Mouse (Mus musculus) T-cell, adult 2 months (primary cell): ENCODE data around the gene Prr11.
A peak's percentile ranks its signal among the peaks of the same experiment; 100 is the strongest.
"Not testable (repeated sequence)": the region's sequence is repeated elsewhere in the genome, so short reads cannot be mapped to it uniquely, and the experiment has no call there.

Experiments
- DNase-seq: peaks from one replicate; pipeline ENCODE4 v3.0.0; 2022; ENCODE audit warnings: low spot score

The Prr11 gene

GRCm38 (mm10) chr11:87108409-87108754, at the start of gene Prr11:
TSS of gene Prr11 (minus strand) at chr11:87108708.
- DNase-seq = no peak

- DNase-seq = no peak
These were observed 49.5 kb upstream of the Prr11 start for GRCm38 (mm10) chr11:87158012-87158411.

- DNase-seq = no peak
These were observed 27.7 kb upstream of the Prr11 start for GRCm38 (mm10) chr11:87136233-87136632.

GRCm38 (mm10) chr11:87126824-87127816, 18.6 kb upstream of the Prr11 start, which contains the start of gene Trim37:
TSS of gene Trim37 (plus strand) at chr11:87127077.
- DNase-seq = peak; percentile 78

- DNase-seq = no peak
These were observed 17.8 kb upstream of the Prr11 start for GRCm38 (mm10) chr11:87126281-87126823.

GRCm38 (mm10) chr11:87125562-87125961, 17.1 kb upstream of the Prr11 start:
- no peak for DNase-seq

- no peak for DNase-seq
These were observed 13.4 kb upstream of the Prr11 start for GRCm38 (mm10) chr11:87121864-87122263.

GRCm38 (mm10) chr11:87110172-87110909, 1.8 kb upstream of the Prr11 start:
- DNase-seq = no peak

GRCm38 (mm10) chr11:87109519-87110171, 1.1 kb upstream of the Prr11 start:
- DNase-seq = no peak

- DNase-seq = peak; percentile 99
These were observed 429 bp upstream of the Prr11 start, which contains the start of gene Ska2 for GRCm38 (mm10) chr11:87108755-87109518. TSS of gene Ska2 (plus strand) at chr11:87109234.

GRCm38 (mm10) chr11:87087142-87087541, 21.4 kb downstream of the Prr11 start:
- no peak for DNase-seq

GRCm38 (mm10) chr11:87086290-87086984, 22.1 kb downstream of the Prr11 start, which contains the start of gene Smg8:
TSS of gene Smg8 (minus strand) at chr11:87086774.
- peak; percentile 82 for DNase-seq

GRCm38 (mm10) chr11:87085461-87085860, 23.0 kb downstream of the Prr11 start:
- no peak for DNase-seq

- no peak for DNase-seq
These were observed 24.8 kb downstream of the Prr11 start for GRCm38 (mm10) chr11:87083712-87084111.

- peak; percentile 83 for DNase-seq
These were observed 34.6 kb downstream of the Prr11 start, which contains the start of gene Gdpd1 for GRCm38 (mm10) chr11:87073866-87074440. TSS of gene Gdpd1 (minus strand) at chr11:87074062.

- DNase-seq = peak; percentile 26
These were observed 35.1 kb downstream of the Prr11 start for GRCm38 (mm10) chr11:87073343-87073865.

- no peak for DNase-seq
These were observed 46.4 kb downstream of the Prr11 start for GRCm38 (mm10) chr11:87062087-87062486.

GRCm38 (mm10) chr11:87060410-87060809, 48.1 kb downstream of the Prr11 start:
- DNase-seq = no peak

GRCm38 (mm10) chr11:87056286-87056685, 52.2 kb downstream of the Prr11 start:
- DNase-seq = no peak

- not testable (repeated sequence) for DNase-seq
These were observed 59.6 kb downstream of the Prr11 start for GRCm38 (mm10) chr11:87048900-87049299.
